Mouse (Mus musculus): Measurements from ENCODE around the gene Mfsd4a. TPM values are rescaled to one million over a fixed set of nuclear protein-coding genes. Genes with fewer than 3 reads are reported as not detected.

The Mfsd4a gene
- polyA plus RNA-seq, 1 experiment from 2014 or later, result 8.6 TPM

GRCm38 (mm10) chr1:132085181-132086049, 17.6 kb upstream of the Mfsd4a start:
- ATAC-seq (ENCODE audit: insufficient number of reproducible peaks, low FRiP score, low TSS enrichment, low read depth) (no peak), DNase-seq (ENCODE audit: low spot score) (no peak)
- no peak overlapping the region for H3K9ac ChIP-seq (ENCODE audit: low read length)
- no peaks in the 10 kb centered on the region for H3K27me3 ChIP-seq (ENCODE audit: control insufficient read depth, insufficient read depth, low read length)
- no peak overlapping the region for H3K4me2 ChIP-seq (ENCODE audit: low read depth, severe bottlenecking)
- H3K4me1 ChIP-seq (ENCODE audit: control insufficient read depth, insufficient read depth, low read length), result no peaks in the 10 kb centered on the region
- WGBS, result 70% methylated on average over 7 of the region's 7 CpGs
- no peak overlapping the region for H3K4me3 ChIP-seq (ENCODE audit: low read depth, low read length)
- no peaks in the 10 kb centered on the region; the same call in 1 of the 2 replicates for H3K9me3 ChIP-seq (ENCODE audit: control insufficient read depth, low read length)
- H3K36me3 ChIP-seq (ENCODE audit: control insufficient read depth, insufficient read depth, low read length), result no peaks in the 10 kb centered on the region
- H3K27ac ChIP-seq (replicated peaks; ENCODE audit: low read depth, low read length), result no peak overlapping the region

DNA sequence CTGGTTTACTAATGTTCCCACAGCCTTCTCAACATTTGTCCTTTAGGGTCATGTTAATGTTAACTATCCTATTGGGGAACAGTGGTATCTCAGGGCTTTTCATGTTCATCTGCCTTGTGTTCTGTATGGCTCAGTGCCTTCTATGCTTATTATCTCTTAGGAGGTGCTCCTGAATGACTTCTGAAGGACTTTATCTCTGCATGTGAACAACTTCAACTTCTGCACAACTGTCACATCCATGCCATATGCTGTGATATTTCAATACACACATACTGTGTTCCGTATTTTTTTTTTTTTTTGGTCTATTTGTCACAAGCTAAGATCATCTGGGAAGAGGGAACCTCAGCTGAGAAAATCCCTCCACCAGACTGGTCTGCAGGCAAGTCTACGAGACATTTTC, 10.6 kb upstream of the Mfsd4a start:
- Histone ChIP-seq H3K9me3 (ENCODE audit: control insufficient read depth, low read length) (no peaks in the 10 kb centered on the region; the same call in 1 of the 2 replicates), H3K9ac (ENCODE audit: low read length) (no peak overlapping the region), H3K27me3 (ENCODE audit: control insufficient read depth, insufficient read depth, low read length) (no peaks in the 10 kb centered on the region), H3K36me3 (ENCODE audit: control insufficient read depth, insufficient read depth, low read length) (no peaks in the 10 kb centered on the region), H3K4me1 (ENCODE audit: control insufficient read depth, insufficient read depth, low read length) (no peaks in the 10 kb centered on the region), H3K4me3 (ENCODE audit: low read depth, low read length) (no peak overlapping the region), H3K27ac (replicated peaks; ENCODE audit: low read depth, low read length) (no peak overlapping the region), H3K4me2 (ENCODE audit: low read depth, severe bottlenecking) (no peak overlapping the region)
- DNase-seq (ENCODE audit: low spot score) (no peak), ATAC-seq (ENCODE audit: insufficient number of reproducible peaks, low FRiP score, low TSS enrichment, low read depth) (no peak)
- WGBS, result 88% methylated on average over 2 of the region's 2 CpGs

DNA sequence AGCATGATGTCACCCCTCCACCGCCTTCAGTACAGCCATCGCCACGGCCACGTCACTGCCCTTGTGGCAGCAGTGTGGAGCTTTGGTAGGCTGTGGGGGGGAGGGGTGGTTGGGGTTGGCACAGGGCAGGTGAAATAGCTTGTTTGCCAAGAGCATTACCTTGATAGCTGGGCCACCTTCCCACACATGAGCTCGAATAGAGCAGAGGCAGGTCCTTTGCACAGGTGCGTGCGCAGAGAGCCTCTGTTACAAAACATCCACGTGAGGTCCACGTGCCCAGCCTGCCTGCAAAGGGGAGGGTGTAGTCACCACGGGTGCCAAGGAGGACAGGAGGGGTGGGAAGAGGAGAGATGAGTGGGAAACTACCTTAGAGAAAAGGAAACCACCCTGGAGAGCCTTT, 7.7 kb upstream of the Mfsd4a start:
- Histone ChIP-seq H3K4me1 (ENCODE audit: control insufficient read depth, insufficient read depth, low read length) (0 out of 2 replicates have a peak, but pooled peaks cover 4% of the 10 kb centered on the region), H3K4me2 (ENCODE audit: low read depth, severe bottlenecking) (no peak overlapping the region), H3K27me3 (ENCODE audit: control insufficient read depth, insufficient read depth, low read length) (no peaks in the 10 kb centered on the region), H3K9me3 (ENCODE audit: control insufficient read depth, low read length) (no peaks in the 10 kb centered on the region), H3K9ac (ENCODE audit: low read length) (no peak overlapping the region), H3K36me3 (ENCODE audit: control insufficient read depth, insufficient read depth, low read length) (no peaks in the 10 kb centered on the region), H3K27ac (replicated peaks; ENCODE audit: low read depth, low read length) (no peak overlapping the region), H3K4me3 (ENCODE audit: low read depth, low read length) (no peak overlapping the region)
- ATAC-seq (ENCODE audit: insufficient number of reproducible peaks, low FRiP score, low TSS enrichment, low read depth) (no peak), DNase-seq (ENCODE audit: low spot score) (no peak)
- 89% methylated on average over 10 of the region's 10 CpGs for WGBS

DNA sequence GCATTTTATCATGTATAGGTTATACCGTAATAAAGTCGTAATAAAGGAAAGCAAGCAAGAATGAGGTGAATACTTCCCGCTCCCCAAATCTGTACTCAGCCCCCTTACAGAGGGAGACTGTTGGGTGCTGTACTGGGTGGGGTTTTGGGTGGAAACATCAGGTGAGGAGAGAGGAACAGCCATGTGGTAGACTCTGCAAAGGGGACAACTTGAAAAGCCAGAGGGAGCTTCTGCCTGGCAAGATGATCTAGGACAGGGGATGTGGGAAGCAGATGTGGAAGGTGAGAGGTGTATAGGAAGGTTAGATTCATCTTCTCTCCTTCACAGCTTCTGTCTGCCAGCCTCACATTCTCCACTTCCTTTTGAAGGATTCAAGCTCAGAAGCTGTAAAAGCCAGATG, 2.8 kb upstream of the Mfsd4a start:
- Histone ChIP-seq H3K27ac (replicated peaks; ENCODE audit: low read depth, low read length) (no peak overlapping the region), H3K4me2 (ENCODE audit: low read depth, severe bottlenecking) (no peak overlapping the region)
- DNase-seq (ENCODE audit: low spot score), result no peak

GRCm38 (mm10) chr1:132069436-132069835, 1.6 kb upstream of the Mfsd4a start:
- H3K27me3 ChIP-seq (ENCODE audit: control insufficient read depth, insufficient read depth, low read length), result peaks cover 38% of the 10 kb centered on the region

More for the DNA sequence above, 2.8 kb upstream of the Mfsd4a start:
- Histone ChIP-seq H3K36me3 (ENCODE audit: control insufficient read depth, insufficient read depth, low read length) (no peaks in the 10 kb centered on the region), H3K27me3 (ENCODE audit: control insufficient read depth, insufficient read depth, low read length) (peaks cover 38% of the 10 kb centered on the region), H3K9ac (ENCODE audit: low read length) (no peak overlapping the region), H3K4me3 (ENCODE audit: low read depth, low read length) (no peak overlapping the region), H3K4me1 (ENCODE audit: control insufficient read depth, insufficient read depth, low read length) (peaks cover 13% of the 10 kb centered on the region), H3K9me3 (ENCODE audit: control insufficient read depth, low read length) (no peaks in the 10 kb centered on the region)
- WGBS, result 73% methylated on average over 3 of the region's 3 CpGs
- ATAC-seq (ENCODE audit: insufficient number of reproducible peaks, low FRiP score, low TSS enrichment, low read depth), result no peak

DNA sequence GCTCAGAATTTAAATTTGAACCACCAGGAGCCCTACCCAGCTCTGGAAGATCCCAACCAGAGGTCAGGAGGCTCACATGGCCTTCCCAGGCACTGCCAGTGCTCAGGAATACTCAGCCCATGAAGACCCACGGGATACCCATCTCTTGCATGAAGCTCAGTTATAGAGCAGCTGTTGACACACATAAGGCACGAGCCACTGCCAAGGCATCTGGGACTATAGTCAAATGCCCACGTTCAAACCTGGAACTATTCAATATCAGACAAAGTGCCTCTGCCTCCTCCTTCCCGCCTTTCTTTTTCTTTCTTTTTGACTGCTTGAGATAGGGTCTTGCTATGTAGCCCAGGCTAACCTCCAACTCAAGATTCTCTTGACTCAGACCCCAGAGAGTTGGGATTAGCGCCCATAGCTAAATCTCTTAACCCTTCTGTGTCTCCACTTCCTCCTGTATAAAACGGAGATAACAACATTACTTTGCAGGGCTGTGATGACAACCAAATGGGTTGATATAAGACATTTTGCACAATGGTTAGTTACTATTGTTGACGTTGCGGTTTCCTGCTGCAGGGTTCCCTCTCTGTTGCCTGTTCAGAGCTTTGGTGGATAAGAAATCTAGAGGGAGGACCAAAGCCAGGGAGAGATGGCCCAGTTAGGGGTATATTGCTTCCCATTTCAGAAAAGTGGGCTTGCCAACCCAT, 2.2 kb downstream of the Mfsd4a start:
- 79% methylated on average over 8 of the region's 8 CpGs for WGBS
- H3K27ac ChIP-seq (replicated peaks; ENCODE audit: low read depth, low read length), result no peak overlapping the region
- H3K4me2 ChIP-seq (ENCODE audit: low read depth, severe bottlenecking), result no peak overlapping the region
- no peaks in the 10 kb centered on the region for H3K9me3 ChIP-seq (ENCODE audit: control insufficient read depth, low read length)
- no peak overlapping the region for H3K9ac ChIP-seq (ENCODE audit: low read length)
- H3K4me3 ChIP-seq (ENCODE audit: low read depth, low read length), result no peak overlapping the region
- no peaks in the 10 kb centered on the region for H3K36me3 ChIP-seq (ENCODE audit: control insufficient read depth, insufficient read depth, low read length)
- peaks cover 38% of the 10 kb centered on the region for H3K27me3 ChIP-seq (ENCODE audit: control insufficient read depth, insufficient read depth, low read length)
- ATAC-seq (ENCODE audit: insufficient number of reproducible peaks, low FRiP score, low TSS enrichment, low read depth) (no peak), DNase-seq (ENCODE audit: low spot score) (no peak)
- H3K4me1 ChIP-seq (ENCODE audit: control insufficient read depth, insufficient read depth, low read length), result peaks cover 9% of the 10 kb centered on the region

More at GRCm38 (mm10) chr1:132069436-132069835, 1.6 kb upstream of the Mfsd4a start:
- no peak overlapping the region for H3K9ac ChIP-seq (ENCODE audit: low read length)
- H3K9me3 ChIP-seq (ENCODE audit: control insufficient read depth, low read length), result no peaks in the 10 kb centered on the region
- DNase-seq (ENCODE audit: low spot score) (no peak), ATAC-seq (ENCODE audit: insufficient number of reproducible peaks, low FRiP score, low TSS enrichment, low read depth) (no peak)
- peaks cover 13% of the 10 kb centered on the region for H3K4me1 ChIP-seq (ENCODE audit: control insufficient read depth, insufficient read depth, low read length)
- H3K36me3 ChIP-seq (ENCODE audit: control insufficient read depth, insufficient read depth, low read length), result no peaks in the 10 kb centered on the region
- WGBS, result 84% methylated on average over 8 of the region's 8 CpGs
- H3K27ac ChIP-seq (replicated peaks; ENCODE audit: low read depth, low read length), result no peak overlapping the region
- no peak overlapping the region for H3K4me2 ChIP-seq (ENCODE audit: low read depth, severe bottlenecking)
- no peak overlapping the region for H3K4me3 ChIP-seq (ENCODE audit: low read depth, low read length)

DNA sequence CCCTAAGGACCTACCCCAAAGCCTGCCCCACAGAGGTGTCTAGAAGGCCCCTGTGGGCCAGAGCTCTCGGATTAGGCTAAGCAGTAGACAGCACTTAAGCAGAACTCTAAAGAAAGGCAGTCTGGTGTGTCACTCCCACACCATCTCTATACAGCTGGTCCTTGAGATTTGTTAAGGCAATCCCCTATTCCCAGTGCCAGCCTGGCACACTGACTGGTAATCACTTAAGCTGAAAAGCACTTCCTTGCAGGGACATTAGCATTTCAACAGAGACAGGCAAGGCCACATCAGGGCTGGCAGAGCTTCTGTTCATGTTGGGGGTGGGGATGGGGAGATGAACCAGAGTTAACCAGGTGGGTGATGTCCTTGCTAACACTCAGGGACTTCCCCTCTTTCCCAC, 2.9 kb downstream of the Mfsd4a start:
- DNase-seq (ENCODE audit: low spot score), result no peak
- H3K4me1 ChIP-seq (ENCODE audit: control insufficient read depth, insufficient read depth, low read length), result peaks cover 9% of the 10 kb centered on the region
- peaks cover 38% of the 10 kb centered on the region for H3K27me3 ChIP-seq (ENCODE audit: control insufficient read depth, insufficient read depth, low read length)

GRCm38 (mm10) chr1:132063096-132063495, 4.8 kb downstream of the Mfsd4a start:
- Histone ChIP-seq H3K4me3 (ENCODE audit: low read depth, low read length) (no peak overlapping the region), H3K36me3 (ENCODE audit: control insufficient read depth, insufficient read depth, low read length) (no peaks in the 10 kb centered on the region), H3K27ac (replicated peaks; ENCODE audit: low read depth, low read length) (no peak overlapping the region), H3K27me3 (ENCODE audit: control insufficient read depth, insufficient read depth, low read length) (peaks cover 23% of the 10 kb centered on the region), H3K9ac (ENCODE audit: low read length) (no peak overlapping the region), H3K4me1 (ENCODE audit: control insufficient read depth, insufficient read depth, low read length) (peaks cover 9% of the 10 kb centered on the region), H3K9me3 (ENCODE audit: control insufficient read depth, low read length) (no peaks in the 10 kb centered on the region), H3K4me2 (ENCODE audit: low read depth, severe bottlenecking) (no peak overlapping the region)
- ATAC-seq (ENCODE audit: insufficient number of reproducible peaks, low FRiP score, low TSS enrichment, low read depth) (no peak), DNase-seq (ENCODE audit: low spot score) (no peak)
- WGBS, result 81% methylated on average over 4 of the region's 4 CpGs

More for the DNA sequence above, 2.9 kb downstream of the Mfsd4a start:
- no peaks in the 10 kb centered on the region for H3K9me3 ChIP-seq (ENCODE audit: control insufficient read depth, low read length)
- H3K9ac ChIP-seq (ENCODE audit: low read length), result no peak overlapping the region
- H3K4me2 ChIP-seq (ENCODE audit: low read depth, severe bottlenecking), result no peak overlapping the region
- no peak overlapping the region for H3K27ac ChIP-seq (replicated peaks; ENCODE audit: low read depth, low read length)
- 56% methylated on average over 1 of the region's 1 CpGs for WGBS
- no peak for ATAC-seq (ENCODE audit: insufficient number of reproducible peaks, low FRiP score, low TSS enrichment, low read depth)
- H3K4me3 ChIP-seq (ENCODE audit: low read depth, low read length), result no peak overlapping the region
- no peaks in the 10 kb centered on the region for H3K36me3 ChIP-seq (ENCODE audit: control insufficient read depth, insufficient read depth, low read length)
